Mouse (Mus musculus) kidney, postnatal 14 days (tissue): ENCODE measurements around the gene Dnaja4.

Experiments used
- DNase-seq: peaks from one replicate; pipeline ENCODE4 v3.0.0; 2022; ENCODE audit warnings: mixed read lengths

The Dnaja4 gene

DNA sequence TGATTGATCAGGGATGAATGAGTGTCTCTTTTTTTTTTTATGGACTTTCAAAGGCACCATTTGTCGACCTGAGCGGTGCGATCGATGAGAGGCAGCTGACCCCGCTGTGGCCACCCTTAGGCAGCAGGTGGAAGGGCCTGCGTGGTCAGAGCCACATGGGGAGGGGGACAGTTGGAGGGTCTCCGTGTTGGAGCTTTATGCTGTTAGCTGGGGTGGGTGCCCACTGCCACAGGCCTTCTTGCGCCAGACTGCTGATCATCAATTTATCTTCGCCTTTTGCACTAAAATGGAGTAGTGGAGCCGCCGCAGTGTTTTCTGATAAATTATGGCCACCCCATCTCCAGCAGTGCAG lies 54.2 kb downstream of the Dnaja4 start:
- no peak for DNase-seq

DNA sequence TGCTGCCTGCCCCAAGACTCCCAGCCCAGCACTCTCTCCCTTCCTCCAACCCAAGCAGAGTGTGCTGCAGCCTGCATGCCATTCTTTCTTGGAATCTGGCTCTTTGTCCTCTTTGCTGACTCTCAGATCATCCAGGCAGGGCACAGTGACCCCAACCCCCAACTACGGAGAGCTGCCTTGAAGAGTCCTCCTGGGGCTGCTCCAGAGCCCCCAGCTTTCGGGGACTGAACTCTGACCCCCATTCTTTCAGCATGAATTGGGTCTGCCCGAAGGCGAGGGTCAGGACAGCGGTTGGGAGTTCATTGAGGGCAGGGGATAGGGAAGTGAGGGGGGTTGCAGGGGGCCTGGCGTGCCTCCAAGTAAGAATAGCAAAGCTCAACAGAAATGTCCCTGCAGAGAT lies 60.9 kb downstream of the Dnaja4 start:
- DNase-seq, result peak; percentile 64

DNA sequence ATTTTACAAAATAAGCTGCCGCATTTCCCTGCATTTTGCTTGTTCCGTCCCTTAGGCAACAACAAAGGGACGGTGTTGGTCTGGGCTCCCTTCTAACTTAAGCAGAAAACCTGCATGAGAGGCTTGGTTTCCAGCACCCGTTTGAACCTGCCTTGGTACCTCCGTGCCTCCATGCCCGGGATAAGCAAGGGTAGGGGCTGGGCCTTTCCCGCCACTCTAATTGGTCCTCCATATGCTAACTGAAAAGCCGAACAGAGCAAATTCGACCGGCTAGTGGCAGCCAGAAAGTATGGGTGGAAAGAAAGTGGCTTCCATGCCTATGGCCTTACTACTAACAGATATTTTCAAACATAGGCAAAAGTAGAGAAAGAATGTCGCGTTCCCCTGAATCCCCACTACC lies 65.4 kb downstream of the Dnaja4 start:
- no peak for DNase-seq

- no peak for DNase-seq
Observed at GRCm38 (mm10) chr9:54764561-54765217, 66.0 kb downstream of the Dnaja4 start, which contains the start of gene Crabp1. TSS of gene Crabp1 (plus strand) at chr9:54764748.

DNA sequence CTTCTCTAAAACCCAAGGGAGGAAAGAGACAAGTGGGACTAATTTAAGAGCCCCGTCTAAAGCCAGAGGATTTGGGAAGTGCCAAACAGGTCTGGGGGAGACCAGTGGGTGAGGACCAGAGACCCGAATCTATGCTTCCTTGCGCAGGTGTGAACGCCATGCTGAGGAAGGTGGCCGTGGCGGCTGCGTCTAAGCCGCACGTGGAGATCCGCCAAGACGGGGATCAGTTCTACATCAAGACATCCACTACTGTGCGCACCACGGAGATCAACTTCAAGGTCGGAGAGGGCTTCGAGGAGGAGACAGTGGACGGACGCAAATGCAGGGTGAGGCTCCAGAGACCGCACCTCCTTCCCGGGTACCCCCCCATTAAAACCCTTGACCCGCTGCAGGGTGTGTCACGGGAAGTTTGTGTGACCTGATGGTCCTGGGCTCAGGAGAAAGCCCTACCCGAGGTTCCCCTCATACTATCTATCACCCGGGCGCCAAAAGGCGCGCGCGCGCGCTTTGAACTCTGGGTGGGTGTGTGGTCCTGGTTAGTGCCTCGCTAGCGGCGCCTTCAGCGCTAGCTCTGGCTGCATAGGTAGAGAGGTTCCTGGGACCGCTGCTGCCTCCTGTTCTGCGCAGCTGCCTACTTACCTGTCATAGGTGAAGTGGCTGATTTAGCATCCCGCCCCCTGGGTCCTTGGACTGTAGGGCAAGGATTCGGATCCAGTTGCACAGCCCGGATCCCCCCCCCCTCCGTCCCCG lies 66.8 kb downstream of the Dnaja4 start:
- DNase-seq, result no peak
